Mouse (Mus musculus) midbrain, embryonic 13.5 days (tissue): ENCODE results near the gene Nufip1. TPM values are rescaled to one million over a fixed set of nuclear protein-coding genes. Genes with fewer than 3 reads are reported as not detected.

ENCODE experiments used
- ATAC-seq: fragments of 200-750 bp; cut with Nextera tagmentation; 2 replicates; pipeline ENCODE4 v1.8.0; 2017; ENCODE audit warnings: mild to moderate bottlenecking, moderate TSS enrichment, moderate library complexity
- H3K27ac ChIP-seq: fragments of 300-500 bp; sonication (generic); 2 replicates; pipeline ENCODE4 v1.5.1; 2015; ENCODE audit warnings: inconsistent platforms, mild to moderate bottlenecking, moderate library complexity
- H3K27me3 ChIP-seq: fragments of 300-500 bp; sonication (generic); 2 replicates; pipeline ENCODE4 v1.6.1; 2015; ENCODE audit warnings: mild to moderate bottlenecking, inconsistent platforms
- H3K36me3 ChIP-seq: fragments of 300-500 bp; sonication (generic); 2 replicates; pipeline ENCODE4 v1.6.1; 2015; ENCODE audit warnings: mild to moderate bottlenecking, inconsistent platforms
- H3K4me1 ChIP-seq: fragments of 300-500 bp; sonication (generic); replicated peaks from 2 replicates; pipeline ENCODE4 v1.6.1; 2015; ENCODE audit warnings: inconsistent platforms
- H3K4me2 ChIP-seq: fragments of 300-500 bp; sonication (generic); replicated peaks from 2 replicates; pipeline ENCODE4 v1.6.1; 2015; ENCODE audit warnings: moderate library complexity, mild to moderate bottlenecking, inconsistent platforms
- H3K4me3 ChIP-seq: fragments of 300-500 bp; sonication (generic); replicated peaks from 2 replicates; pipeline ENCODE4 v1.5.1; 2015; ENCODE audit warnings: mild to moderate bottlenecking, inconsistent platforms
- H3K9ac ChIP-seq: fragments of 300-500 bp; sonication (generic); replicated peaks from 2 replicates; pipeline ENCODE4 v1.6.1; 2015; ENCODE audit warnings: mild to moderate bottlenecking, inconsistent platforms
- H3K9me3 ChIP-seq: fragments of 300-500 bp; sonication (generic); 2 replicates; pipeline ENCODE4 v1.6.1; 2016; ENCODE audit warnings: mild to moderate bottlenecking, inconsistent platforms
- WGBS: fragments of 180-500 bp; shearing (Covaris S2); methylation state at CpG from one replicate; pipeline ENCODE4 v1.1.7; 2015; 5-methylcytosine and 5-hydroxymethylcytosine counted together
- polyA plus RNA-seq: library from polyadenylated mRNA; unstranded; fragments of >200 nt; fragmentation: Nextera tagmentation; extraction: Ambion mirVana; gene quantifications from 2 replicates; pipeline ENCODE4 v1.2.1, GENCODE M21; 2015

Nufip1 gene
- polyA plus RNA-seq, 1 experiment from 2014 or later, result 13.7 TPM

GRCm38 (mm10) chr14:76097244-76097643 lies 13.4 kb upstream of the Nufip1 start:
- WGBS, result 94% methylated on average over 7 of the region's 7 CpGs
- Histone ChIP-seq H3K27me3 (no peaks in the 10 kb centered on the region), H3K27ac (no peak overlapping the region), H3K9me3 (no peaks in the 10 kb centered on the region), H3K36me3 (peaks cover 88% of the 10 kb centered on the region), H3K4me1 (no peaks in the 10 kb centered on the region), H3K4me3 (no peak overlapping the region), H3K4me2 (no peak overlapping the region), H3K9ac (no peak overlapping the region)
- ATAC-seq, result no peak

GRCm38 (mm10) chr14:76097815-76098214 lies 12.9 kb upstream of the Nufip1 start:
- Histone ChIP-seq H3K9me3 (no peaks in the 10 kb centered on the region), H3K36me3 (peaks cover 85% of the 10 kb centered on the region), H3K4me2 (no peak overlapping the region), H3K27me3 (no peaks in the 10 kb centered on the region), H3K4me1 (no peaks in the 10 kb centered on the region), H3K9ac (no peak overlapping the region), H3K27ac (no peak overlapping the region), H3K4me3 (no peak overlapping the region)
- 97% methylated on average over 5 of the region's 5 CpGs for WGBS
- ATAC-seq, result no peak

GRCm38 (mm10) chr14:76099543-76099942 lies 11.1 kb upstream of the Nufip1 start:
- no peak for ATAC-seq
- no peak overlapping the region for H3K4me2 ChIP-seq
- H3K27me3 ChIP-seq, result no peaks in the 10 kb centered on the region
- H3K36me3 ChIP-seq, result peaks cover 82% of the 10 kb centered on the region
- H3K4me3 ChIP-seq, result no peak overlapping the region
- no peak overlapping the region for H3K27ac ChIP-seq
- H3K9ac ChIP-seq, result no peak overlapping the region
- H3K4me1 ChIP-seq, result no peaks in the 10 kb centered on the region
- no peaks in the 10 kb centered on the region for H3K9me3 ChIP-seq
- 96% methylated on average over 9 of the region's 9 CpGs for WGBS

DNA sequence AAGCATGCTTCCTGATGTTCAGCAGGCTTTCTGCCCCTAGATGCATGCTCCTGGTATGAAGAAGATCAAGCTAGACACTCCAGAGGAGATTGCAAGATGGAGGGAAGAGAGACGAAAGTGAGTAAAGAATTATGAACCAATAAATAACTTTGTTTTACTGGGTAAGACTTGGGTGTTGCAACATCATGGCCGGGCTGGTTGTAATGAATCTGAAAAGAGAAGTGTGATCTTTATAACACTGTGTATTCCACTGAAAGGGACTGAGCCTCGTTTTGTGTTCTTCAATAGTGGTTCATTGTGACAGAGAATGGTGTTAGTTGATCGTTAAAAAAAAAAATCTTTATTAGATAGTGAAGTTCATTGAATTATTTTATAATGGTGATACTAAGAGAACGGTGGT lies 5.1 kb downstream of the Nufip1 start:
- H3K9me3 ChIP-seq, result no peaks in the 10 kb centered on the region
- H3K4me1 ChIP-seq, result peaks cover 20% of the 10 kb centered on the region
- H3K4me3 ChIP-seq, result no peak overlapping the region
- peaks cover 52% of the 10 kb centered on the region for H3K36me3 ChIP-seq
- no peak overlapping the region for H3K9ac ChIP-seq
- H3K27ac ChIP-seq, result no peak overlapping the region
- H3K4me2 ChIP-seq, result no peak overlapping the region
- no peak for ATAC-seq
- no peaks in the 10 kb centered on the region for H3K27me3 ChIP-seq
- WGBS, result 94% methylated on average over 5 of the region's 5 CpGs

GRCm38 (mm10) chr14:76118963-76119362 lies 8.3 kb downstream of the Nufip1 start:
- peaks cover 70% of the 10 kb centered on the region for H3K36me3 ChIP-seq

DNA sequence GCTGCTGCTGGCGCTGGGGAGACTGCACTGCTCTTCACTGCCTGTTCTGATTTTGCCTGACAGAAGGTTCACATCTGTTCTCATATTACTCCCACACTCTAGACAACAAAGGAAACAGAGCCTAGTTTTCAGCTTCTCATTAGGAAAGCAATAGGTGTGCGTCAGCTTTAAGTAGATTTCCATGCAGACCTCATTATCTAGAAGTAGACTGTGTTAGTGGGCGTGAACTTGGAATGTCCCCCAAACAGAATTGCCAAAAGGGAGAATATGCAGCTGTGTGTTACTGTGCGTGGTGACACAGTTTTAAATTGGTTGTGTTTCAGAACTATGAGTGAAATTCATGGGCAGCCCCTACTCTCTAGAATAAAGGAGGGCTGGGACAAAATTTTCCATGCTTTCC lies 9.8 kb downstream of the Nufip1 start:
- ATAC-seq, result no peak
- WGBS, result 90% methylated on average over 4 of the region's 4 CpGs
- H3K9ac ChIP-seq, result no peak overlapping the region
- no peak overlapping the region for H3K27ac ChIP-seq
- no peaks in the 10 kb centered on the region for H3K9me3 ChIP-seq
- no peak overlapping the region for H3K4me3 ChIP-seq
- H3K4me1 ChIP-seq, result 0 out of 2 replicates have a peak, but pooled peaks cover 3% of the 10 kb centered on the region
- peaks cover 73% of the 10 kb centered on the region for H3K36me3 ChIP-seq
- H3K4me2 ChIP-seq, result no peak overlapping the region
- H3K27me3 ChIP-seq, result no peaks in the 10 kb centered on the region

More at GRCm38 (mm10) chr14:76118963-76119362, 8.3 kb downstream of the Nufip1 start:
- Histone ChIP-seq H3K4me1 (0 out of 2 replicates have a peak, but pooled peaks cover 3% of the 10 kb centered on the region), H3K4me3 (no peak overlapping the region), H3K27me3 (no peaks in the 10 kb centered on the region), H3K4me2 (no peak overlapping the region), H3K9ac (no peak overlapping the region), H3K27ac (no peak overlapping the region), H3K9me3 (no peaks in the 10 kb centered on the region)
- no peak for ATAC-seq
- 69% methylated on average over 4 of the region's 4 CpGs for WGBS

DNA sequence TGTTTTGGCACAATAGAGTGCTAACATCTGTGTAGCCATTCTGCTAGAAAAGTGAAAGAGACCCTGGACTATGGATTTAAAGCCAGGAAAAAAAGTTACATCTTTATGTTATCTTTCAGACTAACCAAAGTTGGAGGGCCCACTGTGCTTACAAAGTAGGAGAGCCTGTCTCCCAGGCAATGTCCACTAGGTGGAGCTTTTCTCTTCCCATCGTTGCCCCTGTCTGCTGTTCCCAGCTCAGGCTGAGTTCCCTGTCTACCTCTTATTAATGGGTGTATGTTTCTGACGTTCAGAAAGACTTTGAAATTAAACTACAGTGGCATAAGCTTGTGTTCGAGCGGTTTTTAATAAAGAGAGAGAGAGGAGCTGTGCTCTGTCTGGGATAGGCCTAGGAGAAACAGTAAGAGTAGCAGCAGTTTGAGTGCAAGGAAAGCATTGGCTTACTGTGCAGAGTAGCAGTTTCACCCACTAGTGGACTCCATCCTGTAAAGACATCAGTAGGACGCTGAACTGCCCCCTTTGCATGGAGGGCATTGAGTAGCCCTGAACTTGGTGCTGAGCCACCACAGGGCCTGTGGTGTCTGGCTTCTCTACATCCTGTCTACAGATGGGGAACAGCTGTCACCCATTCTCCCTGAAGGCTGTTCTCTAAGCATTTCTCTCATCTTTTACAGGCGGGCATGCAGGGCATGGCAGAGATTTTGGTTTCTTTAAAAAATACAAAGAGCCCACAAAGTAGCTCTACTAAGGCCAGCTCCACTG lies 11.4 kb downstream of the Nufip1 start:
- H3K36me3 ChIP-seq, result peaks cover 75% of the 10 kb centered on the region
- no peak for ATAC-seq

DNA sequence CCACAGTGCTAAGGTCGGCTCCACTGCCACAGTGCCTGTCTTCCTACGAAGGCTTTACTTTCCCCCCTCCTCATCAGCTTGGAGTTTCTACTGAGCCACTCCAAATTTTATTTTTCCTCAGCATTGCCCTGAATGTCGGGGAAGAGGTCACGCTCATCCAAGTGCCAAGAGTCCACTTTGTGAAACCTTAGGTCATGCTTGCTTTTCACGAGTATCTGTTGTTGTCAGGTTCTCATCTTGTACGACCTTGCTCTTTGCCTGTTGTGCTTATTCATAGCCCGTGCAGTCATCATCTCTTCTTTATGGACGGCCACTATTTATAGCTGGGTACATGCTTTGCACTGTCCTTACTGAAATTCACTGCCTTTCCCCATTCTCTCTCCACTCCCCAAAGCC lies 12.0 kb downstream of the Nufip1 start:
- Histone ChIP-seq H3K36me3 (peaks cover 76% of the 10 kb centered on the region), H3K9ac (no peak overlapping the region), H3K4me2 (no peak overlapping the region), H3K4me1 (0 out of 2 replicates have a peak, but pooled peaks cover 3% of the 10 kb centered on the region), H3K27me3 (no peaks in the 10 kb centered on the region), H3K27ac (no peak overlapping the region), H3K4me3 (no peak overlapping the region), H3K9me3 (no peaks in the 10 kb centered on the region)
- no peak for ATAC-seq
- 95% methylated on average over 8 of the region's 8 CpGs for WGBS

More for the DNA sequence above, 11.4 kb downstream of the Nufip1 start:
- no peaks in the 10 kb centered on the region for H3K9me3 ChIP-seq
- H3K9ac ChIP-seq, result no peak overlapping the region
- H3K4me1 ChIP-seq, result 0 out of 2 replicates have a peak, but pooled peaks cover 3% of the 10 kb centered on the region
- no peak overlapping the region for H3K27ac ChIP-seq
- no peaks in the 10 kb centered on the region for H3K27me3 ChIP-seq
- no peak overlapping the region for H3K4me3 ChIP-seq
- WGBS, result 61% methylated on average over 6 of the region's 6 CpGs
- H3K4me2 ChIP-seq, result no peak overlapping the region

- Histone ChIP-seq H3K4me1 (no peaks in the 10 kb centered on the region), H3K4me3 (no peak overlapping the region), H3K4me2 (no peak overlapping the region), H3K9me3 (no peaks in the 10 kb centered on the region), H3K27me3 (no peaks in the 10 kb centered on the region), H3K9ac (no peak overlapping the region), H3K36me3 (peaks cover 91% of the 10 kb centered on the region), H3K27ac (no peak overlapping the region)
- ATAC-seq, result no peak
- 76% methylated on average over 3 of the region's 3 CpGs for WGBS
Observed at GRCm38 (mm10) chr14:76127311-76127710, 16.6 kb downstream of the Nufip1 start.

DNA sequence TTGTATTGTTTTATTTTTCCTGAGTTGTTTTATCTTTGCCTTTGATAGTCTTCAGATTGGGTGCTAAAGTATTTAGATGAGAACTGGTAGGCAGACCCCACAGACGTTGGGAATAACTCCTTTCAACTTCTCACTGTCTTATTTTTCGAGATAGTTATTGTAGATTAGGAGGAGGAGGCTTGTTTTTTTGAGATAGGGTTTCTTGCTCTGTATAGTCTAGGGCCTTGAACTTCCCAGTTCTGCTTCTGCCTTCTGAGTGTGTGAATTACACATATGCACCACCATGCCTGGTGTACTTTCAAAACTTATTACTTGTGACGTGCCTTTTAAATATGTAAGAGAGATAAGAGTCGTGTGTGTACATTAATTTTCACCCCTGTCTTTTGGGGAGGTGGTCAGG lies 17.5 kb downstream of the Nufip1 start:
- peaks cover 91% of the 10 kb centered on the region for H3K36me3 ChIP-seq
- no peaks in the 10 kb centered on the region for H3K4me1 ChIP-seq
- no peak overlapping the region for H3K4me2 ChIP-seq
- H3K4me3 ChIP-seq, result no peak overlapping the region
- no peak overlapping the region for H3K27ac ChIP-seq
- no peaks in the 10 kb centered on the region for H3K27me3 ChIP-seq
- H3K9me3 ChIP-seq, result no peaks in the 10 kb centered on the region
- 92% methylated on average over 4 of the region's 4 CpGs for WGBS
- H3K9ac ChIP-seq, result no peak overlapping the region
- ATAC-seq, result no peak

- H3K4me1 ChIP-seq, result no peaks in the 10 kb centered on the region
- ATAC-seq, result no peak
- no peaks in the 10 kb centered on the region for H3K9me3 ChIP-seq
- WGBS, result 90% methylated on average over 4 of the region's 4 CpGs
- no peak overlapping the region for H3K4me3 ChIP-seq
- H3K36me3 ChIP-seq, result peaks cover 61% of the 10 kb centered on the region
- no peaks in the 10 kb centered on the region for H3K27me3 ChIP-seq
- no peak overlapping the region for H3K9ac ChIP-seq
- H3K4me2 ChIP-seq, result no peak overlapping the region
- no peak overlapping the region for H3K27ac ChIP-seq
Observed at GRCm38 (mm10) chr14:76134975-76135374, 24.3 kb downstream of the Nufip1 start.

DNA sequence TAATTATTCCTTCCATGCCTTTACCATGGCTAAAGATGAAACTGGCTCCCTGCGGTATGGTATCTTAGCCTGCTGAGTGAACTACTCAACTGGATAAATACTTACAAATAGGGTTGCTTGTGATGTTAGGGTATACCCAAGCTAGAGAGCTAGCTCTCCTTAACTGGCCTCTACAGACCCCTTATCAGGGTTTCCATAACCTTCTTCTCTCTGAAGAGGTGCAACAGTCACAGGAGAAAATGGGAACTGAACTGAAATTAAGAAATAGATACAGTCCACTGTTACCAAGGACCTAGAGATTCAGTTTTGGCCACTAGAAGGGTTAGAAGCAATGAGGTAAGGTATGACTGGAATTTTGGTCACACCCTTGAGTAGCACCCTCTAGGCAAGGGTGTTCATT lies 34.6 kb downstream of the Nufip1 start:
- H3K4me1 ChIP-seq, result 0 out of 2 replicates have a peak, but pooled peaks cover 2% of the 10 kb centered on the region
- no peaks in the 10 kb centered on the region for H3K9me3 ChIP-seq
- H3K4me3 ChIP-seq, result no peak overlapping the region
- H3K4me2 ChIP-seq, result no peak overlapping the region
- no peak overlapping the region for H3K9ac ChIP-seq
- H3K27me3 ChIP-seq, result no peaks in the 10 kb centered on the region
- no peaks in the 10 kb centered on the region for H3K36me3 ChIP-seq
- no peak for ATAC-seq
- 77% methylated on average over 1 of the region's 1 CpGs for WGBS
- no peak overlapping the region for H3K27ac ChIP-seq

- Histone ChIP-seq H3K4me3 (no peak overlapping the region), H3K4me2 (no peak overlapping the region), H3K9ac (no peak overlapping the region), H3K27me3 (peaks cover 3% of the 10 kb centered on the region; the same call in 1 of the 2 replicates), H3K27ac (no peak overlapping the region), H3K4me1 (0 out of 2 replicates have a peak, but pooled peaks cover 2% of the 10 kb centered on the region), H3K9me3 (no peaks in the 10 kb centered on the region), H3K36me3 (no peaks in the 10 kb centered on the region)
- WGBS, result 41% methylated on average over 7 of the region's 7 CpGs
- ATAC-seq, result no peak
Observed at GRCm38 (mm10) chr14:76145868-76146267, 35.2 kb downstream of the Nufip1 start.
